Mouse (Mus musculus) hematopoietic stem cell, adult 5-6 weeks (primary cell): ENCODE results near the gene Olfr1177-ps. TPM values are rescaled to one million over a fixed set of nuclear protein-coding genes. Genes with fewer than 3 reads are reported as not detected.

Source experiments
- ATAC-seq, 2 experiments: fragments of 125-278 bp in 1 of 2; replicated peaks in 1 of 2; 2 replicates each; pipeline ENCODE4 v1.8.0; 2016 to 2017; ENCODE audit warnings: inconsistent platforms in 2 of 2, mild to moderate bottlenecking in 2 of 2, moderate number of reproducible peaks in 2 of 2, low read depth in 1 of 2, moderate TSS enrichment in 1 of 2; ENCODE audit not compliant: low FRiP score in 2 of 2, poor library complexity in 2 of 2, severe bottlenecking in 2 of 2, insufficient read depth in 1 of 2, low TSS enrichment in 1 of 2
- total RNA-seq: library from RNA; stranded (forward); fragments of 172-1452, 232-1000 nt; gene quantifications from 2 replicates; pipeline ENCODE4 v1.2.3, GENCODE M21; 2017

Olfr1177-ps gene
- total RNA-seq, result not detected in 2 replicates

- ATAC-seq, result no peak
Observed at GRCm38 (mm10) chr2:88346392-88346791, at the start of gene Olfr1177-ps. TSS of gene Olfr1177-ps (minus strand) at chr2:88346492.

GRCm38 (mm10) chr2:88386762-88387161 lies 40.5 kb upstream of the Olfr1177-ps start, which contains the start of gene Olfr1178:
TSS of gene Olfr1178 (plus strand) at chr2:88387062.
- no peak for ATAC-seq

DNA sequence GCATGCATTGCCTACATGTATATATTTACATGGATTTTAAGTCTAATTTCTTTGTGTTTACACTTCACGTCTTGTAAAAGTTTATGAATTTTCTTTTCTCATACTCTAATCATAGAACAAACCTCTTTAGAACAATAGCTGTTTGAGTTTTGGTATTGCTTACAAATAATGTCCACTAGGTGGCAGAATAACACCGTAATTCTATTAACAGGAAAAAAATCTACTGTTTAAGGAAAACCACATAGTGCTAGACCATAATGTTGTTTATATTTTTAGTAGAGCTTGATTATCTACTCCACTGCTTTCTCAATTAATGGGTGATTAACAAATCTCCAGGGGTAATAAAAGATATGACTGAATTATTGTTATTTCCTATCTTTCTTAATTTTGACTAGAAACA lies 10.0 kb upstream of the Olfr1177-ps start:
- 0 out of 4 replicates have a peak, but pooled peaks of 1 of the 2 experiments have one; percentile 59 for ATAC-seq

GRCm38 (mm10) chr2:88336421-88336820 lies 9.9 kb downstream of the Olfr1177-ps start, which contains the start of gene Olfr1176:
TSS of gene Olfr1176 (plus strand) at chr2:88336721.
- ATAC-seq, result no peak

DNA sequence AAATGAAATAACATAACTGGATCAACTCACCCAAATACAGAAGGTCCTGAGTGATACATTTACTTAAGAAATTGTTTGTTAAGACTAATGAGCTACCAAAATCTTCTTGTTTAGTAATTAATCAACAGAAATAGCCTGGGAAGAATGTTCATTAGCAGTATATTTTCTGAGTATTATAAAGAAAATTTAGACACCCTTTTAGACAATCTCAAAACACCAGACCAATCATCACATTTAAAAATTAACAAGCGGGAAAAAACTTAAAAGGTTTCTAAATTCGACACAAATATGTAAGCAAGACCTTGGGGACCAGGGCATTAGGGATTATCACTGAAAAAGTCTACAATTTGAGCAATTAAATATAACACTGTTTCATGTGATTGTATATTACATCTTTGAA lies 19.2 kb downstream of the Olfr1177-ps start, which contains the start of gene Olfr1175-ps:
Gene Olfr1175-ps (minus strand): TSS at position 101 of the 400 bp plus-strand sequence.
- ATAC-seq, result no peak

- no peak for ATAC-seq
Observed at GRCm38 (mm10) chr2:88315035-88315434, 31.3 kb downstream of the Olfr1177-ps start, which contains the start of gene Olfr1174-ps. TSS of gene Olfr1174-ps (minus strand) at chr2:88315135.

Other genes with a start within 250 kb of the Olfr1177-ps start
- not detected in 2 replicates for gene Olfr1166, start 218.2 kb downstream of the Olfr1177-ps start, total RNA-seq
- not detected in 2 replicates for gene Olfr1167, start 191.3 kb downstream of the Olfr1177-ps start, total RNA-seq
- gene Olfr1168, start 164.6 kb downstream of the Olfr1177-ps start, total RNA-seq, result not detected in 2 replicates
- gene Olfr1170, start 118.2 kb downstream of the Olfr1177-ps start, total RNA-seq, result not detected in 2 replicates
- gene Olfr1173, start 66.6 kb downstream of the Olfr1177-ps start, total RNA-seq, result not detected in 2 replicates
- gene Olfr1174-ps, start 31.4 kb downstream of the Olfr1177-ps start, total RNA-seq, result not detected in 2 replicates
- not detected in 2 replicates for gene Olfr1175-ps, start 19.3 kb downstream of the Olfr1177-ps start, total RNA-seq
- gene Olfr1176, start 9.8 kb downstream of the Olfr1177-ps start, total RNA-seq, result not detected in 2 replicates
- gene Olfr1178, start 40.6 kb upstream of the Olfr1177-ps start, total RNA-seq, result not detected in 2 replicates
- gene Olfr1179, start 60.0 kb upstream of the Olfr1177-ps start, total RNA-seq, result not detected in 2 replicates
- gene Olfr1180, start 72.7 kb upstream of the Olfr1177-ps start, total RNA-seq, result not detected in 2 replicates
- not detected in 2 replicates for gene Olfr1181, start 79.7 kb upstream of the Olfr1177-ps start, total RNA-seq
- not detected in 2 replicates for gene Gm13757, start 102.6 kb upstream of the Olfr1177-ps start, total RNA-seq
- gene Olfr1183, start 108.4 kb upstream of the Olfr1177-ps start, total RNA-seq, result not detected in 2 replicates
- not detected in 2 replicates for gene Olfr1184, start 137.1 kb upstream of the Olfr1177-ps start, total RNA-seq
- not detected in 2 replicates for gene Olfr1185-ps1, start 146.8 kb upstream of the Olfr1177-ps start, total RNA-seq
- not detected in 2 replicates for gene Olfr1186, start 172.1 kb upstream of the Olfr1177-ps start, total RNA-seq
- not detected in 2 replicates for gene Olfr1188, start 210.4 kb upstream of the Olfr1177-ps start, total RNA-seq
- gene Olfr1189, start 240.0 kb upstream of the Olfr1177-ps start, total RNA-seq, result not detected in 2 replicates